Mouse (Mus musculus): Measurements from ENCODE around the gene AL732309.1. TPM values are rescaled to one million over a fixed set of nuclear protein-coding genes. Genes with fewer than 3 reads are reported as not detected.

AL732309.1 gene
- polyA plus RNA-seq, 1 experiment from 2014 or later, result 4.3 TPM

- H3K27me3 ChIP-seq (replicated peaks), result 0 out of 2 replicates have a peak, but pooled peaks cover 6% of the 10 kb centered on the region
- H3K4me1 ChIP-seq (replicated peaks), result peaks cover 9% of the 10 kb centered on the region
- H3K9ac ChIP-seq, result peak within 1 kb of the TSS; percentile 3; the same call in 1 of the 2 replicates
- peak within 1 kb of the TSS; percentile 41 for H3K4me2 ChIP-seq (replicated peaks)
- no peak within 1 kb of the TSS for H3K4me3 ChIP-seq (replicated peaks)
- WGBS, result 63% methylated on average over 3 of the region's 3 CpGs
- ATAC-seq, result peak; percentile 62
- no peaks in the 10 kb centered on the region for H3K9me3 ChIP-seq
- peak within 1 kb of the TSS; percentile 66 for H3K27ac ChIP-seq
- H3K36me3 ChIP-seq, result no peaks in the 10 kb centered on the region
These were observed 12.6 kb downstream of the AL732309.1 start, which contains the start of gene Slc34a3 for GRCm38 (mm10) chr2:25234050-25234449. TSS of gene Slc34a3 (minus strand) at chr2:25234364.

DNA sequence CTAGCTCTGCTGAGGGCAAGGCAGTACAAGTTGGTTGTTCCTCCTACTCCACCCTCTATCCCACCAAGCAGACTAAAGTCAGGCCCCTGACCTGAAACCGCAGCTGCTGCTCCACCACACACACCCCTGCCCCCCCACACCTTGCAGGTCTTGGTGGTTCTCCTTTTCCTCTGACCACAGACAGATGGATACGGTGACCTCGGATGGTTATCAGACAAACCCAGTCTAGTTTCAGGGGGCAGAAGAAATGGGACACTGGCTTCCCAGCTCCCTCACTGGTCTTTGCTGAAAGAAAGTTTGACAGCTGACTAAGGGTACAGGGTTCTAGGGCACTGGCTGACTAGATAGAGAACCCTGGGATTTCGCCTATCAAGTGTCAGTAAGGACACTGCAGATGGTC lies 13.2 kb downstream of the AL732309.1 start:
- Histone ChIP-seq H3K27me3 (replicated peaks) (0 out of 2 replicates have a peak, but pooled peaks cover 6% of the 10 kb centered on the region), H3K27ac (no peak overlapping the region), H3K4me3 (replicated peaks) (no peak overlapping the region), H3K9me3 (no peaks in the 10 kb centered on the region), H3K4me2 (replicated peaks) (no peak overlapping the region), H3K9ac (peak overlapping the region; percentile 3; the same call in 1 of the 2 replicates), H3K36me3 (no peaks in the 10 kb centered on the region), H3K4me1 (replicated peaks) (peaks cover 12% of the 10 kb centered on the region)
- ATAC-seq, result no peak
- 80% methylated on average over 4 of the region's 4 CpGs for WGBS

DNA sequence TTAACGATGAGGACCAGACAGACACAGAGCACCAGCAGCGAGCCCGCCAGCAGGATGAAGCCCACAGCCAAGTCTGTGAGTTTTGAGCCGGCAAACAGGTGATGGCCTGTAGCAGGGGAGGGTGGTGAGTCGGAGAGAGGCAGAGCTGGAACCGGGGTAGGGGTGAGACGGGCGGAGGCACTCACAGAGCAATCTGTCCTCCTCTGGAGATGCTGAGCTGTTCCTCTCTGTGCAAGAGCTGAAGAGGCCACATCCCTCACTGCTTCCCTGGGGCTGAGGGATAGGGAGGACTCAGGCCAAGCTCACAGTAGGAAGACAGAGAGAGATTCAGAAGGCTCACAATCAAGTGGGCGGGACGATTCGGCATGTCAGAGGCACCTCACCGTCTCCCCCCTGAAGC lies 15.6 kb downstream of the AL732309.1 start:
- H3K9me3 ChIP-seq, result no peaks in the 10 kb centered on the region
- H3K4me3 ChIP-seq (replicated peaks), result no peak overlapping the region
- no peak overlapping the region for H3K9ac ChIP-seq
- no peak overlapping the region for H3K4me2 ChIP-seq (replicated peaks)
- H3K27ac ChIP-seq, result no peak overlapping the region
- 0 out of 2 replicates have a peak, but pooled peaks cover 6% of the 10 kb centered on the region for H3K27me3 ChIP-seq (replicated peaks)
- 61% methylated on average over 12 of the region's 12 CpGs for WGBS
- ATAC-seq, result no peak
- peaks cover 6% of the 10 kb centered on the region for H3K4me1 ChIP-seq (replicated peaks)
- H3K36me3 ChIP-seq, result no peaks in the 10 kb centered on the region

DNA sequence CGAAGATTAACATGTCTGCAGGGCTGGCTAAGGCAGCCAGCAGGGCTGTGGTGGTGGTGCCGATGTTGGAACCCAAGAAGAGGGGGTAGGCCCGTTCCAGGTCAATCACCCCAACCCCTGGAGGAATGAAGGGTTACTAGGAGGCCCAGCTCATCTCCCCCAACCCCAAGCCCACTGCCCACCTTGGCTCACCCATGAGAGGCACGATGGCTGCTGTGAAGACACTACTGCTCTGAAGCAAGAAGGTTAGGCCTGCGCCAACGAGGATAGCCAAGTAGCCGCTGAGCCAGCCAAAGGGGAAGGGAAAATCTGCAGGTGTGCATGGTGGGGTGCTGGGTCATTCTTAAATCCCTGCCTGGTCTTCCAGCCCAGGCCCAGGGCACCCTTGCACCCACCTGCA lies 16.1 kb downstream of the AL732309.1 start:
- H3K9me3 ChIP-seq, result no peaks in the 10 kb centered on the region
- H3K27me3 ChIP-seq (replicated peaks), result 0 out of 2 replicates have a peak, but pooled peaks cover 6% of the 10 kb centered on the region
- no peak overlapping the region for H3K27ac ChIP-seq
- no peak for ATAC-seq
- no peak overlapping the region for H3K9ac ChIP-seq
- no peak overlapping the region for H3K4me2 ChIP-seq (replicated peaks)
- 88% methylated on average over 7 of the region's 7 CpGs for WGBS
- no peaks in the 10 kb centered on the region for H3K36me3 ChIP-seq
- peaks cover 11% of the 10 kb centered on the region for H3K4me1 ChIP-seq (replicated peaks)
- no peak overlapping the region for H3K4me3 ChIP-seq (replicated peaks)

DNA sequence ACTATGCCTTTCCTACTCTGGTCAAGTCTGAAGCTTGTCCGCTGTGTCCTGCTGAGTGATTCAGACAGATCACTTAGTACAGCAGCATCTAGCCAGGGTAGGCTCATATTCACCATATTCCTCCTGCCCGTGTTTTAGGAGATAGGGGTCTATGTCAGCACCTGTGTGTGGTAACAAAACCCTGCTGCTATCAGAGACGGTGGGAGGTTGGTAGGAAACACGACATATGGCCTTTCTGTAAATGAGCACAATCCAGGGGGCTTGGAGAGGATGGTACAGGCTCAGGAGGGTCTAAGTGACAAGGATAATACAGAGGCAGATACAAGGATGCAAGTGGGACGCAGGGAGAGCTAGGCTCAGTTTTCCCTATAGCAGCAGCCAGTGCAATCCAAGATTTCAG lies 17.1 kb downstream of the AL732309.1 start:
- WGBS, result 83% methylated on average over 5 of the region's 5 CpGs

DNA sequence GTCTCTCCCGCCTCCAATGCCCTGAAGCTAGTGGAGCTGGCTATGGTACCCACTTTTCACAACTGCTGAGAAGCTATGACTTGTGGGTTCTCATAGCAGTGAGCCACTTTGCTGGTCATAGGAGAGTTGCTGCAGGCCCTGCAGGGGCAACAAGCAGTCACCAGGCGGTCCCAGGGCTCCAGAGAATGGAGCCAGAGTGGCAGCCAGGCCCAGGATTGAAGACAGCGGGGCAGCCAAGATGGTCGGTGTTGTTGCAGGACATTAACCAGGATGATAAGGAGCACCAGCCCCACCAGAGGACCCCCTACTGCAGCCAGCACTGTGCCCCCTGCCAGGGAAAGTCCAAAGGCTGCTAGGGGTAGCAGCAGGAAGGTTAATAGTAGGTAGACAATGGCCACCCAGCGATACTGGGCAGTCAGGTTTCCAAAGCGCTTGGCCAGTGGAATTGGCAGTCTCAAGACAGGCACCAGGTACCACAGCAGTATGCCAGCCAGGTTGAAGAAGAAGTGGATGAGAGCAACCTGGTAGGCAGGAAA lies 17.6 kb downstream of the AL732309.1 start:
- 0 out of 2 replicates have a peak, but pooled peaks cover 6% of the 10 kb centered on the region for H3K27me3 ChIP-seq (replicated peaks)
- no peaks in the 10 kb centered on the region for H3K9me3 ChIP-seq
- H3K4me3 ChIP-seq (replicated peaks), result peak overlapping the region; percentile 7; the same call in 1 of the 2 replicates
- H3K36me3 ChIP-seq, result no peaks in the 10 kb centered on the region
- peaks cover 11% of the 10 kb centered on the region for H3K4me1 ChIP-seq (replicated peaks)
- H3K9ac ChIP-seq, result peak overlapping the region; percentile 21; the same call in 1 of the 2 replicates
- peak overlapping the region; percentile 50 for H3K4me2 ChIP-seq (replicated peaks)
- no peak for ATAC-seq
- WGBS, result 64% methylated on average over 6 of the region's 6 CpGs
- H3K27ac ChIP-seq, result peak overlapping the region; percentile 46

More for the DNA sequence above, 17.1 kb downstream of the AL732309.1 start:
- no peak for ATAC-seq
- 0 out of 2 replicates have a peak, but pooled peaks cover 6% of the 10 kb centered on the region for H3K27me3 ChIP-seq (replicated peaks)
- H3K9me3 ChIP-seq, result no peaks in the 10 kb centered on the region
- H3K4me2 ChIP-seq (replicated peaks), result no peak overlapping the region
- no peak overlapping the region for H3K4me3 ChIP-seq (replicated peaks)
- H3K27ac ChIP-seq, result no peak overlapping the region
- H3K36me3 ChIP-seq, result no peaks in the 10 kb centered on the region
- H3K9ac ChIP-seq, result no peak overlapping the region
- H3K4me1 ChIP-seq (replicated peaks), result peaks cover 11% of the 10 kb centered on the region

GRCm38 (mm10) chr2:25228431-25228889 lies 18.2 kb downstream of the AL732309.1 start:
- H3K27me3 ChIP-seq (replicated peaks), result 0 out of 2 replicates have a peak, but pooled peaks cover 6% of the 10 kb centered on the region
- peak overlapping the region; percentile 50 for H3K4me2 ChIP-seq (replicated peaks)
- H3K4me1 ChIP-seq (replicated peaks), result peaks cover 13% of the 10 kb centered on the region
- H3K27ac ChIP-seq, result peak overlapping the region; percentile 46
- WGBS, result 2% methylated on average over 7 of the region's 7 CpGs
- peak overlapping the region; percentile 7; the same call in 1 of the 2 replicates for H3K4me3 ChIP-seq (replicated peaks)
- H3K9ac ChIP-seq, result no peak overlapping the region
- H3K9me3 ChIP-seq, result no peaks in the 10 kb centered on the region
- peak; percentile 42 for ATAC-seq
- H3K36me3 ChIP-seq, result no peaks in the 10 kb centered on the region

DNA sequence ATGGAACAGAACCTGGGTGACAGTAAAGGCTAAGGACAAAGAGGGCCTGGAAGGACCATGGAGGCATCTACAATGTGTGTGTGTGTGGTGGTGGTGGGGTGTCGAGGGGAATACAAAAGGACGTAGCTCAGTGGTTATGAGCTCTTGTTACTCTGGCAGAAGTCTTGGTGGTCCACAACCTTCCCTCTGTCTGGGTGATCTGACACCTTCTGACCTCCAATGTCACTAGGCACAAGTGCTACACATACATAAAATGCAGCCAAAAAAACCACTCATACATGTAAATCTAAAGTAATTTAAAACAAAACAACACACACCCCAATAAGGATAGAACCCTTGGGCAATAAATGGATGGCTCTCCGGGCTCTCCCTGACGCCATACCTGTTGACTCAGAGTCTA lies 19.3 kb downstream of the AL732309.1 start:
- H3K4me1 ChIP-seq (replicated peaks), result peaks cover 15% of the 10 kb centered on the region
- 88% methylated on average over 4 of the region's 4 CpGs for WGBS
- no peaks in the 10 kb centered on the region for H3K9me3 ChIP-seq

GRCm38 (mm10) chr2:25226864-25227263 lies 19.8 kb downstream of the AL732309.1 start:
- no peak overlapping the region for H3K27ac ChIP-seq
- ATAC-seq, result no peak
- H3K4me2 ChIP-seq (replicated peaks), result no peak overlapping the region
- H3K36me3 ChIP-seq, result no peaks in the 10 kb centered on the region
- no peaks in the 10 kb centered on the region for H3K9me3 ChIP-seq
- 0 out of 2 replicates have a peak, but pooled peaks cover 6% of the 10 kb centered on the region for H3K27me3 ChIP-seq (replicated peaks)
- no peak overlapping the region for H3K4me3 ChIP-seq (replicated peaks)
- H3K4me1 ChIP-seq (replicated peaks), result peaks cover 16% of the 10 kb centered on the region
- no peak overlapping the region for H3K9ac ChIP-seq
- WGBS, result 78% methylated on average over 5 of the region's 5 CpGs

More for the DNA sequence above, 19.3 kb downstream of the AL732309.1 start:
- no peak overlapping the region for H3K4me3 ChIP-seq (replicated peaks)
- ATAC-seq, result no peak
- no peak overlapping the region for H3K4me2 ChIP-seq (replicated peaks)
- H3K27me3 ChIP-seq (replicated peaks), result 0 out of 2 replicates have a peak, but pooled peaks cover 6% of the 10 kb centered on the region
- H3K36me3 ChIP-seq, result no peaks in the 10 kb centered on the region
- no peak overlapping the region for H3K27ac ChIP-seq
- no peak overlapping the region for H3K9ac ChIP-seq

DNA sequence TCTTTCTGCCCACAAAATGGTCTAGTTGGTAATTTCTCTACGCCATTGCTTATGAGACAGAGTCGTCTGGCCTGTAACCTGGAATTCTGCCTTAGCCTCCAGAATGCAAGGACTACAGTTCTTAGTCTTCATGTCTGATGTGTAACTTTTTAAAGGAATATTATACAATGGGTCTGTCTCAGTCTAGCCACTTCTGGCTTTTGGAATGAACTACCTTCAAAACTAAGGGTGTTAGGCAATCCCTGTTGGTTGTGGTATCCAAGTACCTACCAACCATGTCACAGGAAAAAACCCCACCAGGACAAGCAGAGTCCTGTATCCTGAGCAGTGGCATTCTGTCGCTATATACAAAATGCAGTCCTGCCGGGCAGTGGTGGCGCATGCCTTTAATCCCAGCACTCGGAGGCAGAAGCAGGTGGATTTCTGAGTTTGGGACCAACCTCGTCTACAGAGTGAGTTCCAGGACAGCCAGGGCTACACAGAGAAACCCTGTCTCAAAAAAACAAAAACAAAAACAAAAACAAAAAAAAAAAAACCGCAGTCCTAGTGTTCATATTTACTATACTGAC lies 20.8 kb downstream of the AL732309.1 start:
- ATAC-seq, result no peak
- H3K36me3 ChIP-seq, result no peaks in the 10 kb centered on the region
- H3K9me3 ChIP-seq, result no peaks in the 10 kb centered on the region
- 76% methylated on average over 8 of the region's 8 CpGs for whole genome bisulfite sequencing
- peaks cover 17% of the 10 kb centered on the region for H3K4me1 ChIP-seq (replicated peaks)
- H3K27me3 ChIP-seq (replicated peaks), result 0 out of 2 replicates have a peak, but pooled peaks cover 3% of the 10 kb centered on the region
- H3K4me3 ChIP-seq (replicated peaks), result peak overlapping the region; percentile 96; the same call in 1 of the 2 replicates
- H3K27ac ChIP-seq, result peak overlapping the region; percentile 98
- peak overlapping the region; percentile 52 for H3K4me2 ChIP-seq (replicated peaks)
- peak overlapping the region; percentile 58; the same call in 1 of the 2 replicates for H3K9ac ChIP-seq

GRCm38 (mm10) chr2:25224766-25225752 lies 21.6 kb downstream of the AL732309.1 start:
- H3K4me1 ChIP-seq (replicated peaks), result peaks cover 17% of the 10 kb centered on the region
- 2% methylated on average over 41 of the region's 41 CpGs for WGBS
- H3K4me2 ChIP-seq (replicated peaks), result peak overlapping the region; percentile 52
- no peaks in the 10 kb centered on the region for H3K9me3 ChIP-seq
- ATAC-seq, result peak; percentile 95
- H3K27ac ChIP-seq, result peak overlapping the region; percentile 98
- H3K27me3 ChIP-seq (replicated peaks), result no peaks in the 10 kb centered on the region
- no peaks in the 10 kb centered on the region for H3K36me3 ChIP-seq
- H3K9ac ChIP-seq, result peak overlapping the region; percentile 58
- H3K4me3 ChIP-seq (replicated peaks), result peak overlapping the region; percentile 96

GRCm38 (mm10) chr2:25224492-25224765 lies 22.2 kb downstream of the AL732309.1 start, which contains the start of gene Tubb4b:
TSS of gene Tubb4b (minus strand) at chr2:25224702.
- H3K36me3 ChIP-seq, result no peaks in the 10 kb centered on the region
- H3K4me1 ChIP-seq (replicated peaks), result peaks cover 17% of the 10 kb centered on the region
- H3K4me3 ChIP-seq (replicated peaks), result peak within 1 kb of the TSS; percentile 96
- 0% methylated on average over 17 of the region's 17 CpGs for WGBS
- no peaks in the 10 kb centered on the region for H3K9me3 ChIP-seq
- no peak for ATAC-seq
- peak within 1 kb of the TSS; percentile 79 for H3K4me2 ChIP-seq (replicated peaks)
- peak within 1 kb of the TSS; percentile 91 for H3K9ac ChIP-seq
- no peaks in the 10 kb centered on the region for H3K27me3 ChIP-seq (replicated peaks)
- H3K27ac ChIP-seq, result peak within 1 kb of the TSS; percentile 98
